Mouse (Mus musculus) urinary bladder, postnatal 10 days (tissue): ENCODE results near the gene Il12a.
"Not testable (repeated sequence)": the region's sequence is repeated elsewhere in the genome, so short reads cannot be mapped to it uniquely, and the experiment has no call there.

Experiments used
- DNase-seq: peaks from one replicate; pipeline ENCODE4 v3.0.0; 2022; ENCODE audit warnings: low spot score

Gene Il12a

GRCm38 (mm10) chr3:68686852-68687560, 3.4 kb upstream of the Il12a start:
- no peak for DNase-seq

DNA sequence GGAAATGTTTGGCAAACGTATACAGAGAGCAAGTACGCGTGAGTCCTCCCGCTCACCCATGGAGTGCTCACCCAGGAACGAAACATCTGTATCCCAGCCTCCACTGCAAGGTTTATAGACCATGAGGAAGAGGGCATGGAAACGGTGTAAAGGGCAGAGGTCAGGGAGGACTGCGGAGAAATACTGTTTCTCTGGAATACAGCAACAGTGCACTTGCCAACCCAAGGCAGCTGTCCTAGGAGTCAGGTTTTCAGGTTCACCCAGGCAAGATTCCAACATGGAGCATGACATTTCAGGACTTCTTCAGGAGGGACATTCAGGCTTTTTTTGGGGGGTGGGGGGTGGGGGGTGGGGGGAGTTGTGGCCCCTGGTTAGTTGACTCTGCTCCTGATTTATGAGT, 1.1 kb upstream of the Il12a start:
- DNase-seq: no peak

GRCm38 (mm10) chr3:68691100-68691778, 795 bp downstream of the Il12a start:
- DNase-seq: no peak

- DNase-seq: no peak
Measured at GRCm38 (mm10) chr3:68691938-68692599, 1.6 kb downstream of the Il12a start.

- no peak for DNase-seq
Measured at GRCm38 (mm10) chr3:68692600-68693225, 2.3 kb downstream of the Il12a start.

- no peak for DNase-seq
Measured at GRCm38 (mm10) chr3:68693441-68694048, 3.1 kb downstream of the Il12a start.

- DNase-seq: no peak
Measured at GRCm38 (mm10) chr3:68695321-68695720, 4.9 kb downstream of the Il12a start.

DNA sequence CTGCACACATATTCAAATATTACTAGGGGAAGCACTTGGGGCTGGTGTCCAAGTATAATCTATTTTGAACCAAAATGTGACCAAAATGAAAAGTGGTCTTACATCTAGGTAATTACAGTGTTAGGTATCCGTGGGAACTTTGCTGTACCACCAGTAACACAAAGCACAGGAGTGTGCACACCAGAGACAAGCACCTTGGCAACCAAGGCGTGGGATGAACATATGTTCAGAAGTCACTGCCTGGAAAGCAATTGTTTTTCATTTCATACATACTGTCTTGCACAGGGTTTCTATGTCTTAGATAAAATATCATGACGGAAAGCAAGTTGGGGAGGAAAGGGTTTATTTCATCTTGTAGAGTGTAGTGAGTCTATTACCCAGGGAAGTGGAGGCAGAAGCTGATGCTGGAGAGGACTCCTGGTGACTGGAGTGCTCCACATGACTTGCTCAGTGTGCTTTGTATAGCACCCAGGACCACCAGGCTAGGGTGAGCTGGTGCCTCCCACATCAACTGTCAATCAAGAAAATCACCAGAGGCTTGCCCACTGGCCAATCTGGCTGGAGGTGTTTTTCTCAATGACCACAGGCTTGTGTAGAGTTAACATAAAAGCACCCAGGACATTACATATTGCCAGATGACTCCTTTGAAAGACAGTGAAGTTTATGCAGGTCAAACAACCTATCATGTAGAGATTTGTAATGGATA, 6.2 kb downstream of the Il12a start:
- DNase-seq: no peak

GRCm38 (mm10) chr3:68698601-68699000, 8.2 kb downstream of the Il12a start:
- DNase-seq: no peak

GRCm38 (mm10) chr3:68700091-68700490, 9.6 kb downstream of the Il12a start:
- DNase-seq: no peak

- DNase-seq: no peak
Measured at GRCm38 (mm10) chr3:68706307-68706706, 15.9 kb downstream of the Il12a start.

GRCm38 (mm10) chr3:68708230-68708629, 17.8 kb downstream of the Il12a start:
- DNase-seq: no peak

GRCm38 (mm10) chr3:68709198-68709797, 18.9 kb downstream of the Il12a start:
- no peak for DNase-seq

- no peak for DNase-seq
Measured at GRCm38 (mm10) chr3:68710436-68710835, 20.0 kb downstream of the Il12a start.

DNA sequence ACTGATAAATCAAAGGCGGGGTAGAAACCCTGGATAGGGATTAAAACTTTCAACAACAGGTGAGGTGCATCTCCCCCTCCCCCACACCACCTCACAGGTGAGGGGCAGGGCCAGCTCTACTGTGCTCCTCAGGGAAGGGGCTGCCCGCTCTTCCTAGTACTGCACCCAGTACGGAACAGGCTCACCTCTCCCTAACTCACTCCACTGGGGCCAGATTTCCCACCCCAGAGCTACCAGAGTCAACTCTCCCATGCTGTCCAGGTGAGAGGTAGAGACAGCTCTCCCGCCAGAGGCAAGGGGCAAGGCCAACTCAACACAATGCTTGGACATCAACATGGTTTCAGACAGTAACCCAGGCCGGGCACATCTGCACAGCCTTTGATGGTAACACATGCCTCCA, 21.1 kb downstream of the Il12a start:
- no peak for DNase-seq

GRCm38 (mm10) chr3:68713550-68713949, 23.1 kb downstream of the Il12a start:
- DNase-seq: no peak

GRCm38 (mm10) chr3:68717346-68717745, 26.9 kb downstream of the Il12a start:
- DNase-seq: not testable (repeated sequence)

GRCm38 (mm10) chr3:68719229-68719819, 28.9 kb downstream of the Il12a start:
- DNase-seq: no peak

DNA sequence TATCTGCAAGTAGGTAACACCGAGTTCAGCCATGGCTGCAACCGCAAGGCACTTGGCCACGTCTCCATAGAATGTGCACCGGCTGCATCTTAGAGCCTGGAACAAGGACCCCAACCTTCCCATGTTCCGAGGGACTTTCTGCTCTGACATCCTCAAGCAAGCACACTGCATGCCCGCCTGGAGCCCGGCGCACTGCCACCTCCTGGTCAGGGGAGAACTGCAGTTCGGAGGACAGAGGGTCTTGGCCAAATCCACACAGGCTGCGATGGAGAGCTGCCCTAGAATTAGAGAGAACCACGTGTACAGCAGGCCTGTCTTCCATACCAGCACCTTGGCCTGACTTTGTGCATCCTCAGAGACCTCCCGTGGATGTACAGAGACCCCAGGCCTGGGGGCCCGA, 29.8 kb downstream of the Il12a start:
- no peak for DNase-seq

- no peak for DNase-seq
Measured at GRCm38 (mm10) chr3:68741955-68742354, 51.5 kb downstream of the Il12a start.
